Mouse (Mus musculus): Measurements from ENCODE around the gene Abcc1. TPM values are rescaled to one million over a fixed set of nuclear protein-coding genes. Genes with fewer than 3 reads are reported as not detected.
A peak's percentile ranks its signal among the peaks of the same experiment; 100 is the strongest.

The Abcc1 gene
- total and polyA plus RNA-seq, 2 experiments from 2014 or later, result 5.9 to 15.3 TPM

DNA sequence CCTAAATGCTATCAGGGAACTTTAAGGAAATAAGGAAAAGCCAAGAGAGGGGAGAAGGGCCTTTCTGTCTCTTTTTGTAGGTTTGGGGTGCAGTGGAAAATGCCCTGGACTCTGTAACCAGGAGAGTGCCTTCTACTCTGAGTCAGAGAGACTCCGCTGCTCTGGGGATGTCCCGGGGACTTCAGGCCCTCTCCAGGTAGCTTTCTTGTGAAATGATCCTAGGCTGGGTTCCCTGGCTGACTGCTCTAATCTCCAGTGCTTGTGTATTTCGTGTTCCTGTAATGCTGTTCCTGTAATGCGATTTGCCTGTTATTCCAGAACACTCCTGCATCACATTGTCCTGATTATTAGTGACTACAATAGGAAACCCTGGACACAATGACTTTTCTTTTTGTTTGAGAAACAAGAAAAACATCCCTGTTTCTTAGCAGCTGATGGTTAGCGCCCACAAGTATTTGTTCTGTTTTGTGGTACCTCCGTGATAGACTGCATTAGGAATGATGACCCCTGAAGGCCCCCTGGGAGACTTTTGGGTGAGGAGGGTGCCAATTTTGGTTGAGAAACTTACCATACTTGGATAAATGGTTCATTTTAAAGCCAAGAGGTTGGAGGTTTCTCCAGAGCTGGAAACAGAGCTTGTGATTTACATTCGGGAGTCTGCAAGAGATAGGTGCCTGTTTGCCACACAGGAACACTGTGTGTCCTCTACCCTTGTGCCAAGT is 902 bp downstream of the Abcc1 start:
- DNase-seq, result no peak
- no peak overlapping the region for H3K27ac ChIP-seq (ENCODE audit: low read depth, low read length)
- peaks cover 8% of the 10 kb centered on the region; the same call in 1 of the 2 replicates for H3K4me1 ChIP-seq (ENCODE audit: insufficient read depth)
- TF ChIP-seq CTCF (IDR thresholded peaks at IDR 0.05; ENCODE audit: low read depth), result no peak
- peak overlapping the region; percentile 71 for H3K4me3 ChIP-seq (ENCODE audit: low read depth, low read length)
- H3K27me3 ChIP-seq (ENCODE audit: insufficient read depth, low read length), result no peaks in the 10 kb centered on the region
- ATAC-seq, result no peak
- WGBS, result 27% methylated on average over 7 of the region's 7 CpGs
- H3K9ac ChIP-seq, result peak overlapping the region; percentile 77
- H3K4me2 ChIP-seq (ENCODE audit: low read depth), result peak overlapping the region; percentile 92
- no peaks in the 10 kb centered on the region for H3K36me3 ChIP-seq (ENCODE audit: insufficient read depth)
- H3K9me3 ChIP-seq (ENCODE audit: low read length), result no peaks in the 10 kb centered on the region

DNA sequence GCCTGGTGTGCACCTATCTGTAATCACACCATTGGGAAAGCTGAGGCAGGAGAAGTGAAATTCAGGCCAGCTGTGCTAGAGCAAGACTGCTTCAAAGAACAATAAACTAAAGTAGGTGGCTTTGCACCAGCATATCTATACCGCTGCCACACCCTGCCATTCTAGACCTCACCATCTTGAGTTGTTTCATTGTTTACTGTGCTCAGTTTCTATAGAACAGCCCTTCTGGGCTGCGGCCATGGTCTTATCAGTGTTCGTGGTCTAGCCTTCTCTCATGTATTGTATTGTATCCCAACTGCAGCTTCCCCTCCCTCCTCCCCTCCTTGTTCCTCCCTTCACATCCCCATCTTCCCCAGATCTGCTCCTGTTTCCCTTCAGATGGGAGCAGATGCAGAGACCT is 2.1 kb downstream of the Abcc1 start:
- Histone ChIP-seq H3K4me3 (ENCODE audit: low read depth, low read length) (no peak overlapping the region), H3K36me3 (ENCODE audit: insufficient read depth) (no peaks in the 10 kb centered on the region), H3K4me2 (ENCODE audit: low read depth) (no peak overlapping the region), H3K9ac (no peak overlapping the region), H3K27me3 (ENCODE audit: insufficient read depth, low read length) (no peaks in the 10 kb centered on the region), H3K27ac (ENCODE audit: low read depth, low read length) (no peak overlapping the region), H3K4me1 (ENCODE audit: insufficient read depth) (peaks cover 8% of the 10 kb centered on the region; the same call in 1 of the 2 replicates), H3K9me3 (ENCODE audit: low read length) (no peaks in the 10 kb centered on the region)
- ATAC-seq (no peak), DNase-seq (no peak)
- TF ChIP-seq CTCF (IDR thresholded peaks at IDR 0.05; ENCODE audit: low read depth), result no peak
- WGBS, result 96% methylated on average over 3 of the region's 3 CpGs

DNA sequence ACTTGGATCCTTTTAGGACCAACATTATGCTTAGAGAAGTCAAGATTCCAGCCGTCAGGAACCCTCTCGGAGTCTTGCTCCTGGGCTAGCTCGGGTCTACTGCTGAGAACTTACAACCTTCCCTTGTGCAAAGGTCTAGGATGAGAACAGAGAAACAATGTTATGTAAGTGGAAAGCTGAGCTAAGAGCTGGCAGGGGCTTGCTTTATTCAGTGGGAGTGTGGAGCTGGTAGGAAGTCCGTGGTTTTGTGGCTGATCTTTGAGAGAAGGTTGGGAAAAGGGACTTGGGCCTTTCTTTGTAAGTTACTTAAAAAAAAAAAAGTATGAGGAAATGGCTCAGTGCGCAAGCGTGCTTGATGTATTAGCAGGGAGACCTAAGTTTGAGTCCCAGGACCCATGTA is 2.7 kb downstream of the Abcc1 start:
- no peak for TF ChIP-seq CTCF (IDR thresholded peaks at IDR 0.05; ENCODE audit: low read depth)
- no peak overlapping the region for H3K27ac ChIP-seq (ENCODE audit: low read depth, low read length)
- no peaks in the 10 kb centered on the region for H3K36me3 ChIP-seq (ENCODE audit: insufficient read depth)
- H3K27me3 ChIP-seq (ENCODE audit: insufficient read depth, low read length), result no peaks in the 10 kb centered on the region
- no peak overlapping the region for H3K9ac ChIP-seq
- H3K4me3 ChIP-seq (ENCODE audit: low read depth, low read length), result no peak overlapping the region
- 92% methylated on average over 6 of the region's 6 CpGs for WGBS
- peaks cover 8% of the 10 kb centered on the region; the same call in 1 of the 2 replicates for H3K4me1 ChIP-seq (ENCODE audit: insufficient read depth)
- no peaks in the 10 kb centered on the region for H3K9me3 ChIP-seq (ENCODE audit: low read length)
- no peak for DNase-seq
- no peak for ATAC-seq
- no peak overlapping the region for H3K4me2 ChIP-seq (ENCODE audit: low read depth)

DNA sequence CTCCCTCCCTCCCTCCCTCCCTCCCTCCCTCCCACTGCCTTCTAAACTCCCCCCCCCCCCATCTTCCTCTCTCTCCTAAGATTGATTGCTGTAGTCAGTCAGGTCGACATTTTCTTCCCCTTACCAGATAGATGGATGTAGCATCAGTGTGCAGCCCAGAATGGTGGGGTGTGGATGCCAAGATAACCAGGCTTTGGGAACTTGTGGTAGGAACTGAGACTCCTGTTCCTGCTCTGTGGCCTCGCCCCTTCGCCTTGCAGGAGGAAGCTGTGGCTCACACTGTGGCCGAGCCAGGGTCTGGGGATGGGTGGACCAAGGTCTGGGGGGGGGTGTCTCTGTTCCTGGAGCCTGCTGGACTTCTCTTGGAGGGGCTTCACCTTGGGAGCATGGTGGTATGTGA is 4.1 kb downstream of the Abcc1 start:
- Histone ChIP-seq H3K27ac (ENCODE audit: low read depth, low read length) (no peak overlapping the region), H3K4me2 (ENCODE audit: low read depth) (no peak overlapping the region), H3K4me1 (ENCODE audit: insufficient read depth) (peaks cover 8% of the 10 kb centered on the region; the same call in 1 of the 2 replicates), H3K9ac (no peak overlapping the region), H3K36me3 (ENCODE audit: insufficient read depth) (no peaks in the 10 kb centered on the region), H3K4me3 (ENCODE audit: low read depth, low read length) (no peak overlapping the region), H3K9me3 (ENCODE audit: low read length) (no peaks in the 10 kb centered on the region), H3K27me3 (ENCODE audit: insufficient read depth, low read length) (no peaks in the 10 kb centered on the region)
- TF ChIP-seq CTCF (IDR thresholded peaks at IDR 0.05; ENCODE audit: low read depth), result no peak
- DNase-seq, result no peak
- 89% methylated on average over 4 of the region's 4 CpGs for WGBS
- no peak for ATAC-seq

DNA sequence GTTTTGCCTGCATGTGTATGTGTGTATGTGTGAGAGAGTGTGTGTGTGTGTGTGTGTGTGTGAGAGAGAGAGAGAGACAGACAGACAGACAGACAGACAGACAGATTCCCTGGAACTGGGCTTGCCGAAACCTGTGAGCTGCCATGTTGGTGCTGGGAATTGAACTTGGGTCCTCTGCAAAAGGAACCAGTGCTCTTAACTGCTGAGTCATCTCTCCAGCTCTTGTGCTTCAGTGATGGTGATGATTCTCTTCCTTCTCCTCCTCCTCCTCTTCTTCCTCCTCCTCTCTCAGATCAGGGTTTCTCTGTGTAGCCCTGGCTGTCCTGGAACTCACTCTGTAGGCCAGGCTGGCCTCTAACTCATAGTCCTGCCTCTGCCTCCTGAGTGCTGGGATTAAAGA is 4.7 kb downstream of the Abcc1 start:
- H3K4me2 ChIP-seq (ENCODE audit: low read depth), result no peak overlapping the region
- DNase-seq, result no peak
- H3K4me3 ChIP-seq (ENCODE audit: low read depth, low read length), result no peak overlapping the region
- no peak overlapping the region for H3K9ac ChIP-seq
- TF ChIP-seq CTCF (IDR thresholded peaks at IDR 0.05; ENCODE audit: low read depth), result no peak
- WGBS, result 95% methylated on average over 1 of the region's 1 CpGs
- ATAC-seq, result no peak
- no peaks in the 10 kb centered on the region for H3K27me3 ChIP-seq (ENCODE audit: insufficient read depth, low read length)
- no peaks in the 10 kb centered on the region for H3K9me3 ChIP-seq (ENCODE audit: low read length)
- no peak overlapping the region for H3K27ac ChIP-seq (ENCODE audit: low read depth, low read length)
- peaks cover 8% of the 10 kb centered on the region; the same call in 1 of the 2 replicates for H3K4me1 ChIP-seq (ENCODE audit: insufficient read depth)
- H3K36me3 ChIP-seq (ENCODE audit: insufficient read depth), result no peaks in the 10 kb centered on the region

DNA sequence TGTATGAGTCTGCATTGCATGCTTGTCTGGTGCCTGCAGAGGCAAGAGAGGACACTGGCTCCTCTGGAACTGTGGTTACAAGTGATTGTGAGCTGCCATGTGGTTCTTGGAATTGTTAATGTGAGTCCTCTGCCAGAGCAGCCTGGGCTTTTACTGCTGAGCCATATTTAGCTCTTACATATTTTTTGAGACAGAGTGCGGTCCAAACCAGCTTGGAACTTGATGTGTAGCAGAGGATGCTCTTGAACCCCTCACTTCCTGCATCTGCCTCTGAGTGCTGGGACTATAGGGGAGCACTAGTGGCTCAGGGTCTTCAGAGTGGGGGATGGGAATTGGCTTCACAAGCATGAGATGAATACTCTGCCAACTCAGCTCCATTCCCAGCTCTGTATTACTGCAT is 10.0 kb downstream of the Abcc1 start:
- no peak for TF ChIP-seq CTCF (IDR thresholded peaks at IDR 0.05; ENCODE audit: low read depth)
- Histone ChIP-seq H3K4me3 (ENCODE audit: low read depth, low read length) (no peak overlapping the region), H3K27ac (ENCODE audit: low read depth, low read length) (0 out of 2 replicates have a peak overlapping the region, but pooled peaks have one; percentile 21), H3K4me1 (ENCODE audit: insufficient read depth) (no peaks in the 10 kb centered on the region), H3K9ac (no peak overlapping the region), H3K27me3 (ENCODE audit: insufficient read depth, low read length) (no peaks in the 10 kb centered on the region), H3K9me3 (ENCODE audit: low read length) (no peaks in the 10 kb centered on the region), H3K36me3 (ENCODE audit: insufficient read depth) (no peaks in the 10 kb centered on the region), H3K4me2 (ENCODE audit: low read depth) (no peak overlapping the region)
- WGBS, result 63% methylated on average over 1 of the region's 1 CpGs
- DNase-seq (peak; percentile 66), ATAC-seq (peak; percentile 90)

DNA sequence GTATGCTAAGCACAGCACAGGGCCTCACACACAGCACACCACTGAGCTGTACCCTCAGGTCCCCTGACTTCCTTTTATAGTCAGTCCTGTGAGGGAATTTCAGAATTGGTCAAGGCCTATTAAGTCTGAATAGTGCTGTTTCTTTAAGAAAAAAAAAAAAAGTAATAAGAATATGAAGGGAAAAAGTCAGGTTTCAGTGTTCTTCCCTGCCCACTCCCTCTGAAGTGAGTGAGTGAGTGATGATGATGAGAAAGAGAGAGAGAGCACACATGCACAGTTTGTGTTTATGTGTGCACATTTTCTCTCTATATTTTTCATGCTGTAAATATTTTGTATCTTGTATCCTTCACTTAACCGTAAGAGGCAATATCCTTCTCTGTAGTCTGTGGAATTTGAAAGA is 11.0 kb downstream of the Abcc1 start:
- 58% methylated on average over 1 of the region's 1 CpGs for WGBS
- H3K27ac ChIP-seq (ENCODE audit: low read depth, low read length), result no peak overlapping the region
- no peak for TF ChIP-seq CTCF (IDR thresholded peaks at IDR 0.05; ENCODE audit: low read depth)

More for the DNA sequence above, 11.0 kb downstream of the Abcc1 start:
- Histone ChIP-seq H3K4me2 (ENCODE audit: low read depth) (no peak overlapping the region), H3K9me3 (ENCODE audit: low read length) (no peaks in the 10 kb centered on the region), H3K36me3 (ENCODE audit: insufficient read depth) (no peaks in the 10 kb centered on the region), H3K9ac (no peak overlapping the region), H3K4me1 (ENCODE audit: insufficient read depth) (0 out of 2 replicates have a peak, but pooled peaks cover 6% of the 10 kb centered on the region), H3K4me3 (ENCODE audit: low read depth, low read length) (no peak overlapping the region), H3K27me3 (ENCODE audit: insufficient read depth, low read length) (no peaks in the 10 kb centered on the region)
- ATAC-seq, result no peak
- DNase-seq, result no peak
